Mouse (Mus musculus): Measurements from ENCODE around the gene Lrp1. TPM values are rescaled to one million over a fixed set of nuclear protein-coding genes. Genes with fewer than 3 reads are reported as not detected.

Gene Lrp1
- polyA plus RNA-seq, 1 experiment from 2014 or later: 42.6 TPM

GRCm38 (mm10) chr10:127500894-127501893 is 119.8 kb downstream of the Lrp1 start, which contains the start of gene Stac3:
Stac3 (plus strand) TSS chr10:127501686.
- Histone ChIP-seq H3K27me3 (ENCODE audit: insufficient read depth, low read length) (no peaks in the 10 kb centered on the region), H3K4me1 (replicated peaks; ENCODE audit: insufficient read depth, low read length) (no peaks in the 10 kb centered on the region), H3K9ac (ENCODE audit: low read depth, low read length) (no peak within 1 kb of the TSS), H3K36me3 (ENCODE audit: insufficient read depth, low read length) (peaks cover 34% of the 10 kb centered on the region), H3K9me3 (replicated peaks; ENCODE audit: low read length) (no peaks in the 10 kb centered on the region), H3K4me3 (replicated peaks; ENCODE audit: low read depth, low read length) (no peak within 1 kb of the TSS), H3K27ac (no peak within 1 kb of the TSS), H3K4me2 (ENCODE audit: low read length) (no peak within 1 kb of the TSS)
- WGBS: 55% methylated on average over 13 of the region's 13 CpGs
- ATAC-seq (replicated peaks; ENCODE audit: low FRiP score, low read depth) (no peak), DNase-seq (ENCODE audit: low spot score) (no peak)
- TF ChIP-seq CTCF (IDR thresholded peaks at IDR 0.05; ENCODE audit: low read depth): no peak

DNA sequence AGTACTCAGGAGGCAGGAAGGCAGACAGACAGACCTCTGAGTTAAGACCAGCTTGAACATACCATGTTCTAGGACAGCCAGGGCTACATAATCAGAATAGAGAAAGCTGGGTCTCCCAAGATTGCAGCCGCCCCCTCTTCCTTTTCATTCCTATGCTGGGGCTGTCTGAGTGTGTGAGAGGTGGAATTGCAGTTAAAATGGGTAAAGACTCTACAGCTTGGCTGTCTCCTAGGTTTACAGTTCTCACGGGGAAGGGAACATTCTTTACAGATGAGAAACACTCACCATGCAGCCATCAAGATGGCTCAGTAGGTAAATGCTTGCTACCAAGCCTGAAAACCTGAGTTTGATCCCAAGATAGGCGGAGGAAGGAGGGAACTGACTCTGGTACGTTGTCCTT is 120.9 kb downstream of the Lrp1 start:
- DNase-seq (ENCODE audit: low spot score): no peak
- Histone ChIP-seq H3K4me2 (ENCODE audit: low read length) (no peak overlapping the region), H3K4me3 (replicated peaks; ENCODE audit: low read depth, low read length) (no peak overlapping the region), H3K9ac (ENCODE audit: low read depth, low read length) (no peak overlapping the region), H3K27me3 (ENCODE audit: insufficient read depth, low read length) (no peaks in the 10 kb centered on the region), H3K36me3 (ENCODE audit: insufficient read depth, low read length) (peaks cover 40% of the 10 kb centered on the region), H3K27ac (no peak overlapping the region), H3K9me3 (replicated peaks; ENCODE audit: low read length) (no peaks in the 10 kb centered on the region), H3K4me1 (replicated peaks; ENCODE audit: insufficient read depth, low read length) (no peaks in the 10 kb centered on the region)
- ATAC-seq (replicated peaks; ENCODE audit: low FRiP score, low read depth): no peak
- 85% methylated on average over 4 of the region's 4 CpGs for WGBS
- TF ChIP-seq CTCF (IDR thresholded peaks at IDR 0.05; ENCODE audit: low read depth): no peak

DNA sequence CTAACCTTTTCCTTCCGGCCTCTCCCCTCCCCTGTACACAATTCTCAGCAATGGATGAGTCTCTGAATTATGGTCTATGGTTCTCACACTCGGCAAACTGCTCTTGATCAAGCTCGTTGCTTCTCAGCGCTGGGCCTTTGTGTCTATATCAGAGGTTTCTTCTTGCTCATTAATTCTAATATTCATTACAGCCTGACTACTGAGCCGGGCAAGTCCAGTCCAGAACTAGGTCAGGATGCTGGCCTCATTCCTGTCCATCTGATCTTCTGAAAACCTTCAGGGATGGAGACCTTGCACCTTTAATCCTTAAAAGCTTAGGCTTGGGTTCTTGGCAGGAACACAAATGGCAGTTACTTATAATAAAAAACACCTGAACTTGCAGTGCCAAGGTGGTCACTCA is 121.4 kb downstream of the Lrp1 start:
- no peaks in the 10 kb centered on the region for H3K4me1 ChIP-seq (replicated peaks; ENCODE audit: insufficient read depth, low read length)
- no peak overlapping the region for H3K27ac ChIP-seq
- TF ChIP-seq CTCF (IDR thresholded peaks at IDR 0.05; ENCODE audit: low read depth): no peak
- 29% methylated on average over 5 of the region's 5 CpGs for WGBS
- H3K9ac ChIP-seq (ENCODE audit: low read depth, low read length): no peak overlapping the region
- no peaks in the 10 kb centered on the region for H3K27me3 ChIP-seq (ENCODE audit: insufficient read depth, low read length)
- no peak overlapping the region for H3K4me3 ChIP-seq (replicated peaks; ENCODE audit: low read depth, low read length)
- H3K36me3 ChIP-seq (ENCODE audit: insufficient read depth, low read length): peaks cover 45% of the 10 kb centered on the region
- DNase-seq (ENCODE audit: low spot score) (no peak), ATAC-seq (replicated peaks; ENCODE audit: low FRiP score, low read depth) (no peak)
- no peak overlapping the region for H3K4me2 ChIP-seq (ENCODE audit: low read length)
- no peaks in the 10 kb centered on the region for H3K9me3 ChIP-seq (replicated peaks; ENCODE audit: low read length)

GRCm38 (mm10) chr10:127496156-127496555 is 124.8 kb downstream of the Lrp1 start:
- H3K36me3 ChIP-seq (ENCODE audit: insufficient read depth, low read length): peaks cover 67% of the 10 kb centered on the region
- no peaks in the 10 kb centered on the region for H3K4me1 ChIP-seq (replicated peaks; ENCODE audit: insufficient read depth, low read length)
- ATAC-seq (replicated peaks; ENCODE audit: low FRiP score, low read depth) (no peak), DNase-seq (ENCODE audit: low spot score) (no peak)
- H3K4me2 ChIP-seq (ENCODE audit: low read length): no peak overlapping the region
- no peak overlapping the region for H3K9ac ChIP-seq (ENCODE audit: low read depth, low read length)
- no peaks in the 10 kb centered on the region for H3K9me3 ChIP-seq (replicated peaks; ENCODE audit: low read length)
- no peak for TF ChIP-seq CTCF (IDR thresholded peaks at IDR 0.05; ENCODE audit: low read depth)
- no peak overlapping the region for H3K4me3 ChIP-seq (replicated peaks; ENCODE audit: low read depth, low read length)
- H3K27ac ChIP-seq: no peak overlapping the region
- WGBS: 80% methylated on average over 3 of the region's 3 CpGs
- H3K27me3 ChIP-seq (ENCODE audit: insufficient read depth, low read length): no peaks in the 10 kb centered on the region

GRCm38 (mm10) chr10:127492118-127492517 is 128.8 kb downstream of the Lrp1 start:
- no peaks in the 10 kb centered on the region for H3K27me3 ChIP-seq (ENCODE audit: insufficient read depth, low read length)
- H3K9me3 ChIP-seq (replicated peaks; ENCODE audit: low read length): no peaks in the 10 kb centered on the region
- DNase-seq (ENCODE audit: low spot score) (no peak), ATAC-seq (replicated peaks; ENCODE audit: low FRiP score, low read depth) (no peak)
- 82% methylated on average over 3 of the region's 3 CpGs for WGBS
- H3K4me1 ChIP-seq (replicated peaks; ENCODE audit: insufficient read depth, low read length): no peaks in the 10 kb centered on the region
- H3K36me3 ChIP-seq (ENCODE audit: insufficient read depth, low read length): peaks cover 56% of the 10 kb centered on the region
- no peak overlapping the region for H3K9ac ChIP-seq (ENCODE audit: low read depth, low read length)
- H3K4me3 ChIP-seq (replicated peaks; ENCODE audit: low read depth, low read length): no peak overlapping the region
- no peak for TF ChIP-seq CTCF (IDR thresholded peaks at IDR 0.05; ENCODE audit: low read depth)
- H3K4me2 ChIP-seq (ENCODE audit: low read length): no peak overlapping the region
- no peak overlapping the region for H3K27ac ChIP-seq

DNA sequence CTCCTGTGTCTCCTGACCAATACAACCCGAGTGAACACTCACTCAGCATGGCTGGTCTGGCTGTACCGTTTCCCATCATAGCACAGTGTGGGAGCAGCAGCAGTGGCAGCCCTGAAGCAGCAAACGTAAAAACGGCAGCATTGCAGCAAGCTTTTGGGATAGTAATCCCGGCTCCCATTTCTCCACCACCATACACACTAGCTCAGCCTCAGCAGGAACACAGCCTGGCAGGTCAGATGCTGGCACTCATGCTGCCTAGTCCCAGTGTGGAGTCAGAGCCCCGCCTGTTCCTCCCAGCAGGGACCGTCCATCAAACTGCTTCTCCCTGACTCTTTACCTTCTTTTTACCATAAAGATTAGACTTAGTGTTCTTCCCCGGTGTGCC is 129.8 kb downstream of the Lrp1 start:
- peaks cover 51% of the 10 kb centered on the region for H3K36me3 ChIP-seq (ENCODE audit: insufficient read depth, low read length)

More for the DNA sequence above, 129.8 kb downstream of the Lrp1 start:
- DNase-seq (ENCODE audit: low spot score) (no peak), ATAC-seq (replicated peaks; ENCODE audit: low FRiP score, low read depth) (no peak)
- Histone ChIP-seq H3K9ac (ENCODE audit: low read depth, low read length) (no peak overlapping the region), H3K4me3 (replicated peaks; ENCODE audit: low read depth, low read length) (no peak overlapping the region), H3K4me1 (replicated peaks; ENCODE audit: insufficient read depth, low read length) (no peaks in the 10 kb centered on the region), H3K4me2 (ENCODE audit: low read length) (no peak overlapping the region), H3K9me3 (replicated peaks; ENCODE audit: low read length) (no peaks in the 10 kb centered on the region), H3K27me3 (ENCODE audit: insufficient read depth, low read length) (no peaks in the 10 kb centered on the region), H3K27ac (no peak overlapping the region)
- WGBS: 78% methylated on average over 8 of the region's 8 CpGs
- TF ChIP-seq CTCF (IDR thresholded peaks at IDR 0.05; ENCODE audit: low read depth): no peak
